Mouse (Mus musculus): ENCODE measurements at regions not wholly inside any gene's neighbourhood (a gene's known extent, or its start where the extent isn't known, plus 50 kb on each side); places are given as distances from the start of the nearest gene placed in this dataset.

- TF ChIP-seq SRF (IDR thresholded peaks at IDR 0.05; ENCODE audit: control insufficient read depth, insufficient read length, low read depth) (no peak), POLR2A (IDR thresholded peaks at IDR 0.05; ENCODE audit: insufficient read length, low read depth) (no peak), USF1 (IDR thresholded peaks at IDR 0.05; ENCODE audit: low read depth) (no peak), REST (IDR thresholded peaks at IDR 0.05; ENCODE audit: insufficient read depth, insufficient read length) (no peak), MYOG (IDR thresholded peaks at IDR 0.05; ENCODE audit: control insufficient read depth in 1 of 3, insufficient read depth in 1 of 3, insufficient read length in 2 of 3, low read depth in 2 of 3) (no peak), MAX (IDR thresholded peaks at IDR 0.05; ENCODE audit: low read depth) (no peak), TCF12 (IDR thresholded peaks at IDR 0.05; ENCODE audit: insufficient read depth, poor library complexity, severe bottlenecking) (no peak), POLR2AphosphoS2 (IDR thresholded peaks at IDR 0.05; ENCODE audit: insufficient read length, low read depth) (no peak), MYOD1 (IDR thresholded peaks at IDR 0.05; ENCODE audit: control insufficient read depth in 1 of 3, insufficient read length in 2 of 3, low read depth in 2 of 3) (no peak)
Measured at GRCm38 (mm10) chr1:181285600-181285999, 66.8 kb upstream of the Cnih3 start.
